Mouse (Mus musculus): ENCODE data around the gene Trim28.

DNA sequence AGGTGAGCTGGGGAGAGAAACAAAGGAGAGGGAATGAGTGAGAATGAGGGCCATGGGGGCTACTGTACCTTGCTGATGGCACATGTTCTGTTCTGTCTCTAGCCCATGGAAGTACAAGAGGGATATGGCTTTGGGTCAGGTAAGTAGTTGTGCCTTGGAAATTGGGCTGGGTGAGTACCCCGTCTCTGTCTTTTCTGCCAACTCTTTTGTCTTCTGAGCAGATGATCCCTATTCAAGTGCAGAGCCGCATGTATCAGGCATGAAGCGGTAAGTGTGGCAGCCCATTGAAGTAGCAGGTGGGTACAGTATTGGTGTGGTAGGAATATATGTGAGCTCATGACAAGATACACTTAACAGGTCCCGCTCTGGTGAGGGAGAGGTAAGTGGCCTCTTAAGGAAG, 30.1 kb downstream of the Trim28 start:
- TF ChIP-seq CTCF (IDR thresholded peaks at IDR 0.05; ENCODE audit: low read depth, low read length) (no peak), POLR2A (IDR thresholded peaks at IDR 0.05; ENCODE audit: extremely low read depth, insufficient read depth, low read length) (no peak)

All from liver, adult 2 months (tissue).